Mouse (Mus musculus) stomach, postnatal 0 days (tissue): ENCODE results near the gene Ifi208.

ENCODE experiments used
- CTCF ChIP-seq: IDR thresholded peaks from 2 replicates; pipeline ENCODE4 v1.5.1; 2016; ENCODE audit warnings: antibody characterized with exemption, low read depth, mild to moderate bottlenecking, moderate library complexity
- EP300 ChIP-seq: optimal IDR thresholded peaks from 2 replicates; pipeline ENCODE3; 2016; ENCODE audit warnings: antibody characterized with exemption

DNA sequence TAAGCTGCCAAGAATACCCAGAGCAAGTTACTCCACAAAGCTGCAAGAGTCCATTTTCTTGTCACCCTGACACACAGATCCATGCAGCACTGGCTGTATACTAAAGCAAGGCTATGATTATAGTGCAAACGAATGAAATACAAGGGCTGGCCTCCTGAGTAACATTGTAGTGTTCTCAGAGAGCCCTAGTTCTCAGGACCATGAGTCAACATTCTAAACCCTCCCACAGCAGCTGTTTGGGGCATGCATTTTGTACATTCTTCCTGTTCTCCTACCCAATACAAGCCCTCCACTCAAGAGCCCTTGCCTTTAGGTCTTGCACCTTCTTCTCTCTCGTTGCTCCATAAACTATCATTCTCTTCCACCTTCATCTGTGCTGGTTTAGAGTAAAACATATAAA, 28.1 kb upstream of the Ifi208 start:
- TF ChIP-seq EP300 (no peak), CTCF (no peak)
